Mouse (Mus musculus) layer of hippocampus, postnatal 14 days (tissue): ENCODE measurements around the gene Gm11146. TPM values are rescaled to one million over a fixed set of nuclear protein-coding genes. Genes with fewer than 3 reads are reported as not detected.

Source experiments
- DNase-seq, 2 experiments: peaks; one replicate each; pipeline ENCODE4 v3.0.0; 2021 to 2022; ENCODE audit warnings: low spot score in 2 of 2, mixed read lengths in 1 of 2
- microRNA-seq, 2 experiments: library from miRNA; unstranded; fragments of <30 nt; microRNA quantifications; one replicate each; pipeline ENCODE4 v1.2.0; 2021
- total RNA-seq, 2 experiments: library from RNA; stranded (reverse); gene quantifications; 2 replicates each; pipeline ENCODE4 v1.2.3; 2021

Gene Gm11146
- total RNA-seq, 2 experiments from 2014 or later = not detected

DNA sequence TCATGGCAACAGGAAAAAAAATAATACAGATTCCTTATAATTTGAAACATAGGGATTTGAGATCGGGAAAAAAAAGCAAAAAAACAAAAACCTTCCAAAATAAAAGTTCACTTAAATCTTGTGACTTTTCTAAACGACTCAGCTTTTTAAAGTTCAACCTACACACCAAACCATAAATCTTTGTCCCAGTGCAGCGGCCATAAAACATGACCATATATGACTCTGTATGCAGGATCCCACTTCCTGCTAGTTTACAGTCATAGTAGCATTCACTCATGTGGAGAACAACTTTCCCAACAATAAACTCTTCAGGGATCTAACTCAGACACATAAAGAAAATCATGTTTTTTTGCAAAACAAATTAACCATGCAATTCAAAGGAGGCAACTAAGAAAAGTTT is 39.0 kb downstream of the Gm11146 start:
- DNase-seq = no peak

DNA sequence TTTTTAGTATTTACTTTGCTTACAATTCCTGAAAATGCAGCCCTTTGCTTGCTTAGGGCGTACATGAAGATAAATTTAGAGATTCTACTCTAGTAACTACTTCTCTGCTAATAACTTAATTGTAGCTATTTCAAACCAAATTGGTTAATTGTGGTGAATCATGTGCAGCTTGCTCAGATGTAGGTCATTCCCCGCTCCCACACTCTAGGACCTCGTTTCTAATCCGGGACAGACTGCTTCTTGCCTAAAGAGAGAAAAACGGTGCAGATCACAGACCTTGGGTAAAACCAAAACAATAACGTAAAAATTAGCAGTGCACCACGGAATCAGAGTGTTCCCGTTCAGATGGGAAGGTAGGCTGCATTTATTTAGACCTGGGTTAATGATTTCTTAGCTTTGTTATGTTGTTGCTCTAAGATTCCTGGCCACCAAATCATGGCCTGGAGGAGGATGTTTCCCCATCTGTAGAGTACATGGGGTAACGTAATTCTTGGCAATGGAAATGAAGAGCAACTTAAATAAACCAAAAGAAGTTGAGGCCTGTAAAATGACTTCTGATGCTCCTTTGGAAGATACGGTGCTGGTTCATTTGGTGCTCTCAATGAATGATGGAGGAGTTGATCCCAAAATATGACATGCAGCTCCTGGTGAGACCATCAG is 45.3 kb downstream of the Gm11146 start:
- no peak for DNase-seq

GRCm38 (mm10) chr16:77551051-77551450 is 50.8 kb downstream of the Gm11146 start:
- DNase-seq = no peak

Small RNA genes lying within 50 kb of the gene (microRNA-seq; reads per million reads assigned to microRNA genes)
- gene Mir125b-2 (641 to 900 reads per million in 2 experiments), gene Mir99a (54,401 to 68,699 reads per million in 2 experiments), gene Mirlet7c-1 (765 to 1,314 reads per million in 2 experiments)
